Mouse (Mus musculus) leukemia stem cell, adult 10-12 weeks (primary cell): ENCODE data around the gene Tas2r138. TPM values are rescaled to one million over a fixed set of nuclear protein-coding genes. Genes with fewer than 3 reads are reported as not detected.

Source experiments
- polyA plus RNA-seq: library from polyadenylated mRNA; stranded (reverse); fragments of >175 nt; gene quantifications from 2 replicates; pipeline ENCODE4 v1.2.3, GENCODE M21; 2012; ENCODE audit warnings: low replicate concordance

Tas2r138 gene
- polyA plus RNA-seq, result not detected in 2 replicates

DNA sequence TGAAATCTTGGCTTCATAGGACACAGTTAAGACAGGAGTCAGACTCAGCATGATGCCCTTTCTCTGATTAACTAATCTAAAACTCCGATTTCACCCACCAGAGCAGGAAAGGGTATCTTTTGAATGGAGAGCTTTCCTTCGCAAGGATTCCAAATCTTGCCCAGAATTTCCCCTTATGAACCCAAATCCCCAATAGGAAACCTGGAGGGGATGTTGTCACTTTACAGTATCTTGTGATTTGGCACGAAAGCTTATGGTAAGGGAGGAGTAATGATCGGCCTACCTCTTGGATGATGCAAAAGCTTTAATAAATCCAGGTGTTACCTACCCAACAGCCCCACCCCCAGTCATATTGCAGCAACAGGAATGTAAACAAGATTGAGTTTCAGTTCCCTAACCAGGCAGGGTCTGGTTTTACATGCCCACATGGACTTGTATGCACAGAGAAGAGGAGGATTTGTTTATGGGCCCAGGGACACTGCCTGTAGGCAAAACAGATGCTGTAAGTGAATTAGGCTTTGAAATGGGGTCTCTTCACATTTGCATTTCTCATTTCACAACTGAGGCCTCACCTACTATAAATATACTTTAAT lies at the start of gene Tas2r138:
Gene Tas2r138 (minus strand): TSS at position 51 of the 593 bp plus-strand sequence.

DNA sequence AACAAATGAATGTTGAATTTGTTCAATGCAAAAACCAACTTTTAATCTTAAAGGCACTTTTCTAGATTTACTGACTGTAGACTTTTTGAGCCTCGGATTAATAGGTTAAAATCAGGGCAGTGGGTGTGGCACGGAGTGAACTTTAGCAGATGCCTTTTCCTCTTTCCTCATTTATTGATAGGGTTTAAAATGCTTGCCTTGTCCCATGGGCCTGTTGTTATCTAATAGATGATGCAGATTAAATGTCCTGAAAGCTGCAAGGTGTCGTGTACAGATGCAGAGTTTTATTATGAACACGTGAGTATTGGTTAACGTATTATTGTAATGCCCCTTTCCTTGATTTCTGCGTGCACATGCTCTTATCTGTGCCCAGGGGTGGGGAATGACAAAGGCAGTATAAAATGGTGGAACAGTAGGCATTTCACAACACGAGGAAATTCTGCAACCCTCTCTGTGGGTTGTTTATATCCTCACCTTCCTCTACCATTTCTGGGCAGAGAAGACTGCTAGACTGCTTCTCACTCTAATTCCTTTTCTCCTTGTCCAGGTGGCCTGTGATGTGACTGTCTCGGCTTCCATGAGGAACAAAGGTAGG lies 15.4 kb upstream of the Tas2r138 start, which contains the start of gene Mgam:
Gene Mgam (plus strand): TSS at position 426 of the 595 bp plus-strand sequence.

DNA sequence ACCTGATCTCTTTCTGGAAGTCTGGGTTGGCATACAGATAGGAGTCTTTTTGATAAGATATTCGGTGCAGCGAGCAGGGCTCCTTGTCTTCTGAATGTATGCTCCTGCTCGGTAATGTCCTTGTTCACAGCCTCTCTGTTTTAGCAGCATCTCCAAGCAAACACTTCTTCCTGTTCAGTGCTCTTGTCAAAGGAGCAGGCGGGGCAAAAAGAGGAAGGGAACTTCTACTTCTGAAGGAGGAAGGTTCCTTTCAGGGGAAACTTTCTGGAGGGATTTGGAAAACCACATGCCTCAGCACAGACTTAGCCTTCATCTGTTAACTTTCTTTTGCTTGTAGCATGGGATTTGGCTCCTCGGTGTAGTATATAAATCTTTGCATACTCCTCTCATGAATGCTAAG lies 27.5 kb downstream of the Tas2r138 start, which contains the start of gene Clec5a:
Gene Clec5a (minus strand): TSS at position 177 of the 400 bp plus-strand sequence.

DNA sequence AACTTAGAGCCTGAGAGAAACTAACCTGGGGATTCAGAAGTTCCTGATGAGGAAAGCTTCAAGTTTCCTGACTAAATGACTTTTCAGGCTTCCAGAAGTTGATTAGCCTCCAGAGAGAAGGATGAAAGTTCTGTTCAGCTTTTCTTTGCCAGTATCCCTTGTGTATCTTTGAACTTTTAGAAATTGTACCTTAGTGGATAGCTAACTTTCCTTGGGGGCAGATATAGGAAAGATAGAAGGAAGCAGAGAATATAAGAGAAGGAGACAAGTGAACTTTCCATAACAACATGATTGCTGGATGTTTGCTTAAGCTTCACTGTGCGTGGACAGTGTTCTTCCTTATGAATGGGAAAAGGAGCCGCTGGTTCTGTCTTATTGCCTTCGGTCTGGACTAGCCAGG lies 43.9 kb downstream of the Tas2r138 start, which contains the start of gene Olfr460:
Gene Olfr460 (plus strand): TSS at position 301 of the 400 bp plus-strand sequence.

Other genes starting within 250 kb of the Tas2r138 start
- gene E330009J07Rik, start 177.2 kb downstream of the Tas2r138 start, polyA plus RNA-seq, result 1.2 and 3.5 TPM in 2 replicates
- not detected in 2 replicates for gene Wee2, start 174.2 kb downstream of the Tas2r138 start, polyA plus RNA-seq
- gene Ssbp1, start 142.0 kb downstream of the Tas2r138 start, polyA plus RNA-seq, result 16.6 and 17.0 TPM in 2 replicates
- not detected in 2 replicates for gene Tas2r137, start 122.1 kb downstream of the Tas2r138 start, polyA plus RNA-seq
- not detected in 2 replicates for gene Tas2r108, start 119.8 kb downstream of the Tas2r138 start, polyA plus RNA-seq
- not detected in 2 replicates for gene Prss37, start 93.8 kb downstream of the Tas2r138 start, polyA plus RNA-seq
- not detected in 2 replicates for gene Olfr461, start 58.3 kb downstream of the Tas2r138 start, polyA plus RNA-seq
- not detected in 2 replicates for gene Olfr460, start 43.8 kb downstream of the Tas2r138 start, polyA plus RNA-seq
- gene Clec5a, start 27.5 kb downstream of the Tas2r138 start, polyA plus RNA-seq, result not detected in 2 replicates
- not detected in 2 replicates for gene Mgam, start 15.5 kb upstream of the Tas2r138 start, polyA plus RNA-seq